Mouse (Mus musculus) brain, embryonic 14.5 days (tissue): Measurements from ENCODE around the gene Tmem39b.

Experiments used
- CTCF ChIP-seq: fragments of 200-500 bp; IDR thresholded peaks from 2 replicates; pipeline ENCODE4 v1.5.1; 2012; ENCODE audit warnings: inconsistent platforms, mild to moderate bottlenecking, moderate library complexity, borderline replicate concordance; ENCODE audit not compliant: insufficient read depth, insufficient read length; ENCODE audit errors: extremely low read depth
- POLR2A ChIP-seq: fragments of 200-500 bp; IDR thresholded peaks from 2 replicates; pipeline ENCODE4 v1.6.1; 2012; ENCODE audit warnings: mild to moderate bottlenecking, inconsistent platforms, borderline replicate concordance; ENCODE audit not compliant: poor library complexity, insufficient read depth, insufficient read length, severe bottlenecking; ENCODE audit errors: extremely low read depth

DNA sequence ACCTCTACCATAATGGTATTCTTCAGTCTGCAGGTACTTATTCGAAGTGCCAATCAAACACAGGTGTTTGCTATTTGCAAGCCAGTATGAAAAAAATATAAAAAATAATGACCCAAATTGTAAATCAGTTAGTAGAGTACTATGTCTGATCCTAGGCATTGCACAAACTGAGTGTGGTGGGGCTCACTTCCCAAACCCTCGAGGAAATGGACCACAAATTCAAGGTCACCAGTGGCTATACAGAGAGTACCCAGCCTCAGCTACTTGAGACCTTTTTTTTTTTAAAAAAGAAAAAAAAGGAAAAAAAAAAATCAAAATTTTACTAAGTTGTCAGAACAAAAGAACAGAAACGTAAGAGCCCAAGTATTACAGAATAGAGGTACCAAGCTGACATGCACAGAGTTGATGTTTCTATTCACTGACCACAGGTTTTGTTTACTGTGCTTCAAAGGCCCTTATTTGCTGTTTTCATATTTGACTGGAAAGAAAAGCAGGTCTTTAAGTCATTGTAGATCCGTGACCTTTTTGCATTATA is 42.5 kb upstream of the Tmem39b start:
- TF ChIP-seq CTCF, result no peak
- TF ChIP-seq POLR2A, result no peak
